Mouse (Mus musculus) spleen, postnatal 10 days (tissue): ENCODE results near the gene Dedd2.

Experiments used
- DNase-seq, 2 experiments: peaks; one replicate each; pipeline ENCODE4 v3.0.0; 2021 to 2022; ENCODE audit warnings: low spot score in 2 of 2

The Dedd2 gene

GRCm38 (mm10) chr7:25219416-25219750 is 1.0 kb downstream of the Dedd2 start:
- DNase-seq, result no peak

GRCm38 (mm10) chr7:25218705-25219415 is 1.6 kb downstream of the Dedd2 start:
- DNase-seq, result peak; percentile 76 to 78

DNA sequence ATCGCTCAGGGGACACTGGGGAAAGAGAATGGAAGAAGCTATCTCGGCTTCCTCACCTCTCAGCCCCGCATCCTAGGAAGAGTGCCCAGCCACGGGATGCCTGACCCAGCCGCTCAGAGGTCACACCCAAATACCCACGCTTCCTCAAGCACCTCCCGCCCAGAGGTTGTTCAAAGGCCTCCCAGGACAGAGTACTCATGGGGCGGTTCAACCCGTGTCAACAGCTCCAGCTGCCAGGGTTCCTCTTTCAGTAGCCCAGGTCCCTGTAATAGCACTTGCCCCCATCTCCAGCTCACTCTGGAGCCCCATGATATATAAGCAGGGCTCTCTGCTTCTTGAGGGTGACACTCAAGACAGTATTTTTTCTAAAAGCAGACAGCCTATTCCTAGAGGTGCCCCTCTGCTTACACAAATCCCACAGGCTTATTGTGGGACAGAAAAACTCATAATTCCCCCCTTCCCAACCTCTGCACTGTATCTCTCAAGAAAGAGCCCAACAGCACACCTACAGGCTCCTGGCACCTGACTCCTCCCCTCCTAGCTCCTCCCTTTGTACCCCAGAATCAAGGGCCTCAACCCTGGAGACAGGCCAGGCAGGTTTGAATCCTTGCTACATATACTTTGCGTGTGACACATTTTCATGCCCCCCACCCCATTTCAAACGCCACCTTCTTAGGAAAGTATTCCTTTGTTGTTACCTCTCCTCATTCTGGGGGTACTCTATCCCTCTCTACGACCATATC is 2.6 kb downstream of the Dedd2 start:
- DNase-seq, result peak in 1 of 2 experiments; percentile 52

DNA sequence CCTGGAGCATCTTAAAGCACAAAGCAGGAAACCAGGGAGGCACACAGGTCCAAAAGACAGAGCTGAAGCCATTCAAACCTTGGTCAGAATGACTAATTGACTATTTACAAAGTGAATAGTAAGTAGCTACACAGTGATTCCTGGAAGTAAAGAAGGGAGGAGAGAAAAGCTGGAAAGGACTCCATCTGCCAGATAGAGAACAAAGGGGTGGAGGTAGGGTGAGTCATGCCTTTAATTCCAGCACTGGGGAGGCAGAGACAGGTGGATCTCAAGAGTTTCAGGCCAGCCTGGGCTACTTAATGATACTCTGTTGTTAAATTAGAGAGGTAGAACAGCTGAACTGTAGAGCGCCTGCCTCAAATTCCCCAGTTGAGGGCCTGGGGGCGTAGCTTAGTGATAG is 6.2 kb downstream of the Dedd2 start:
- DNase-seq, result no peak

DNA sequence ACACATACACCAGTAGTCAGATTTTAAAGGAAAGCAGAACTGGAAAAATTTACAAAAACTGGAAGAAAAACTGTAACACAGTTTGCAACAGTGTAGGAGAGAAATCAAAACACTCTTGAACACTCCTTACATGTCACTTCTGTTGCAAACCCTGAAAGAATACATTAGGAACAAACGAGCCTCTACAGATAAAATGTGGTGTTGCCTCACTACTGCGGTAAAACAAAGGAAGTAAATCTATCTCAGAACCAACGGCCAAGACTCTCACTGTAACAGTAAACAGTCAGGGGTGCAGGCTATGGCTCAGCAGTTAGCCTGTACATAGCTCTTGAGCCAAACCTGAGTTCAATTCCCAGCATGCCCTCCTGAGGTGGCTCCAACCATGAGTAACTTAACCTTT is 7.3 kb downstream of the Dedd2 start:
- DNase-seq, result no peak

GRCm38 (mm10) chr7:25210482-25210881 is 9.9 kb downstream of the Dedd2 start:
- DNase-seq, result no peak

GRCm38 (mm10) chr7:25209161-25209622 is 11.2 kb downstream of the Dedd2 start:
- DNase-seq, result peak; percentile 51 to 62

- DNase-seq, result peak; percentile 7 to 39
Observed at GRCm38 (mm10) chr7:25206094-25206830, 14.2 kb downstream of the Dedd2 start.

DNA sequence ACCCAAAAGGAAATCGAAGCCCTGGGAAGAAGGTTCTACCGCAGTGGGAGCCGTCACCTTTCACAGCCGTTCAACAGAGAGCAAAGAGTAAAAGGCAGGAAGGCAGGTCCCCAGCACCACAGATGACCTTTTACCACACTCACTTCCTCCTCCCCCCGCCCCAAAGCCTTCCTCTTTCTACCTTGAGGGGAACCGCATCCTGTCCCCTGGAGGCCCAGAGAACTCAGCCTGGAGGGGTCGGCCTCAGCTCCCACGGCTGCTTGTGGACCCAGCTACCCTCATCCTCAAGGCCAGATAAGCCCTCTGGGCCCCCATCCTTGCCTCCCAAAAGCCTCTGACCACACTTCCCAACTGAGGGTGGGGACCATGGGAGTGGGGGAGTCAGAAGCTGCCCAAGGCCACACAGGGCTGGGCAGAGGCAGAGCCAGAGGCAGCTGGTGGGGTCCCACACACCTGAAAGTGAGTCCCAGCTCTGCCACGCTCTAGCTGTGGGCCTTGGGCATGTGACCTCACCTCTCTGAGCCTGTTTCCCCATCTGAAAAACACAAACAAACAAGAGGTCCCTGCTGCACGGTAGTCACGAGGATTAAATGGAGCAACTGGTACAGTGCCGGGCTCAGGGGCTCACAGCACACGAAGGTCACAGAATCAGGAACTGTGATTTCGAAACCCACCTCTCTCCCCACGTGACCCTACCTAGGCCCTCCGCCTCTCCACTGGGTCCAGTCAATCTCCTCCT is 14.9 kb downstream of the Dedd2 start:
- DNase-seq, result peak; percentile 50 to 73

DNA sequence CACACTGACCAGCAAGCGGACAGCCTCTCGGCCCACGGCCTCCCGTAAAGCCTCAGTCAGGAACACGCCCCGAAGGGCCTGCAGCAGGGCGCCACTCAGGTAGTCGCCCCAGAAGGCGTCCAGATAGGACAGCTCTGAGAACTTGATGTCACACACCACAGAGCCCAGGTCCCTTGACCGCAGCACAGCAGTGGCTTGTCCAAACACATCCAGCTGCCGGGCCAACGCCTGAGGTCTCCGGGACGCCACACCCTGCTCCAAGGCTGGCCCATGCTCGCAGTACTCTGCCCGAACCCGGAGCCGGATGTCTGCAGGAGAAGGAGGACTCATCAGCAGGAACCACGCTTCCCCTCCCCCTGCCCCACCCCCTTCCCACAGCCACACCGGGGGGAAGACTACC is 16.8 kb downstream of the Dedd2 start:
- peak in 1 of 2 experiments; percentile 9 for DNase-seq

DNA sequence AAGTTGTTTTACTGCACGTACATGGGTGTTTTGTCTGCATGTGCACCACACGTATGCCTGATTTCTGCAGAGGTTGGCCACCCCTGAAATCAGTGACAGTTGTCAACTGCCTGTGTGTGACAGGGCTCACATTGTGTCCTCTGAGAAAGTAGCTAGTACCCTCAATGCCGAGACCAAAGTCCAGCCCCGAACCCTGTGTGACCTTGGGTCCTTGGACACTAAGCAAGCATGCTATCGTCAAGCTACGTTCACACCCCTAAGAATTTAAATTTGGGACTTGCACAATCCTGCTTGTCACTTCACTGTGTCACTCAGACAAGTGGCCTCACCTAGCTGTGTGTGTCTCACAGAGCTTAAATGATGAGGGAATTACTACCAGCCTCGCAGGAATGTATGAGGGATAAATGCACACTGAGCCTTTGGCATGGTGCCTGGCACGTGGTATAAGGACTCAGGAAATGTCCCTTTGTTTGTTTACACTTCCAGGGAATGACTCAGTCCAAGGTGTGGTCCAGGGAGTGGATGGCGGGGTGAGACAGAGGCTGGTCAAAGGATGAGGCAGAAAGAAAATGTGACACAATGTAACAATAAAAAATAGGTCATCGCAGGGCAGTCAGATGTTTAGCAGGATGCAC is 22.9 kb downstream of the Dedd2 start:
- no peak for DNase-seq

GRCm38 (mm10) chr7:25196107-25196506 is 24.3 kb downstream of the Dedd2 start:
- no peak for DNase-seq

DNA sequence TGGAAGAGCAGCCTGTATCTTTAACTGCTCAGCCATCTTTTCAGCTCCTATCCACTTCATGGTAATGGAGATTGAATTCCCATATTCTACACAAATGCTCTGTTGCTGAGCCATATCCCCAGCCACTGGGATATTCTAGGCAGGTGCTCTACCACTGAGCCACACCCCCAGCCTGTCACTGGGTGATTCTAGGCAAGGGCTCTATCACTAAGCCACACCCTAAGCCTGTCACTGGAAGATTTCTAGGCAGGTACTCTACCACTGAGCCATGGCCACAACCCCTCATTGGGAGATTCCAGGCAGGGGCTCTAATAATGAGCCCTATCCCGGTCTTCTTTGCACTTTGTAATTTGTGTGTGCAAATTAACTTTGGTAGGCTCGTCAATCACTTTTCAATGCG is 25.3 kb downstream of the Dedd2 start:
- DNase-seq, result peak in 1 of 2 experiments; percentile 36

GRCm38 (mm10) chr7:25192110-25192509 is 28.3 kb downstream of the Dedd2 start:
- DNase-seq, result no peak

- no peak for DNase-seq
Observed at GRCm38 (mm10) chr7:25190806-25191205, 29.6 kb downstream of the Dedd2 start.

DNA sequence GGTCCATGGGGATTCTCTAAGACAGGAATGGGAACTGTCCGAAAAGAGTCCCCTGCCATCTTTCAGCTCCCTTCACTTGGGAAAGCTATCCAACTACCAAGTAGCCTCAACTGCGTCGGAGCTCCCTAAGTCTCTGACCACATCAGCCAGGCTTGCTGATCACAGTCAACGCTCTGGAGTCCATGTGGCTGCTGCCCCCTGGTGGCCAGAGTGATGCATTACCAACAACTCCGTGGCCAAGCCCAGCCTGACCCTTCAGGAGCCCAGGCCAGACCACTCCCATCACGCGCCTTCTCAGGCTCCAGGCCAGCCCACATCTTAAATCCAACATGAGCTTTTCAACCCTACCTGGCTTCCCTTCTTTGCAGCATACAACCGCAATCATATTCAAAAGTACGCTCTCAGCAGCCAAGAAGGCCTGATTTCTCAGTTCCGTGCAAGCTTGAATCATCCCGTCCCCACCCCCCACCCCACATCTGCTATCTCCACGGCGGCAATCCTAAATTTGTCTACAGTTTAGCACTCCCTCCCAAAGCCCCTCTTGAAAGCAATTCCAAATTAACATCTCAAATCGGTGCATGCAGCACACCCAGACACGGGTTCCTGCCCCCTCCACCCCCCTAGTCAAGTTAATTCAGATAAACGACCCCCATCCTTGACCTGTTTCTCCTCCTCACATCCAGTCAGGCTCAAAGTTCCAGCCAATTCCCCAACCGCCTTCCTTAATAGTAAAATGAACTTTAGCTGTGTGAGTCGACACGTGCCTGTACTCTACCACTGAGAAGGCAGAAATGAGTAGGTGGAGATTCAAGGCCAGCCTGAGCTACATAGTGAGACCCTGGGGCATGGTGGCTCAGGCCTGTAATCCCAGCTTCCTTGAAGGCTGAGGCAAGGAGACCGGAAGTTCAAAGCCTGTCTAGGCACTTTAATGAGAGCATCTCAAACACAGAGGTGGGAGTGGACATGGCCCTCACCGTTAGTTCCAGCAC is 32.5 kb downstream of the Dedd2 start:
- peak; percentile 83 to 88 for DNase-seq

- DNase-seq, result no peak
Observed at GRCm38 (mm10) chr7:25184091-25184490, 36.3 kb downstream of the Dedd2 start.

DNA sequence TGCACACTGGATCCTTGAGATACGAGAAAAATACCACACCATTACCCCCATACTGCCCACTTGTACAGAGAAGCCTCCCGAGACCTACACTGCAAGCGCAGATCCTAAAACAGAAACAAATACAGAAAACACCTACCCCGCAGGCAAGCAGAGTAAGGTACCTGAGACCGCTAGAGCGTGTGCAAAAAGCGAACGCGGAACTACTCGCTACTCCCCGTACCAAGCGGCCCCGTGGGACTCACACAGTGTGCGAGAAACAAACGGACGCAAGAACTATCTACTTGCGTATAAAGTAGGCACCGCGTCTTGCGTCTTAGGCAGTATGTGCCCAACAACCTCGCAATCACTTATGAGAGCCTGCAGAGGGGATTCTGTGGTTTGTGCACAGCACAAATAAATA is 38.6 kb downstream of the Dedd2 start:
- DNase-seq, result peak in 1 of 2 experiments; percentile 47

DNA sequence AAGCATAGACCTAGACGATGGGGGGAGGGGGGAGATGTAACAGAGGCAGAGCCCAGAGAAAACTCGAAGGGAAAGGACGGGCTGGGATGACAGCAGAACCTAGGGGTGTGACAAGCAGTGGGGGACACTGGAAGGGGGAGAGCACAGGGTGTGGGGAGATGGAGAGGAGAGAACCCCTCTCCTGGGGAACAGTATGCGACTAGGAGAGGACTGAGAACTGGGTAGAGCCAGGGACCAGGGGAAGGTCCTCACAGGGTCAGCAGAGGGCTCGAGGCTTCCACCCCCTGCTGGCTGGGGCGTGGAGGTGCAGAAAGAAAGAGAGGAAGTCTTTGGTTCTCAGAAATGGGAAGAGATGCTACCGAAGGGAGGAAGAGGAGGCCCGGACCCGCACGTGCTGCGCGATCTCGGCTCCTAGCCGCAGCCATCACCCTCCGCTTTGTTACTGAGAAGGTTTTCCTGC is 39.1 kb downstream of the Dedd2 start:
- DNase-seq, result peak; percentile 54 to 74

DNA sequence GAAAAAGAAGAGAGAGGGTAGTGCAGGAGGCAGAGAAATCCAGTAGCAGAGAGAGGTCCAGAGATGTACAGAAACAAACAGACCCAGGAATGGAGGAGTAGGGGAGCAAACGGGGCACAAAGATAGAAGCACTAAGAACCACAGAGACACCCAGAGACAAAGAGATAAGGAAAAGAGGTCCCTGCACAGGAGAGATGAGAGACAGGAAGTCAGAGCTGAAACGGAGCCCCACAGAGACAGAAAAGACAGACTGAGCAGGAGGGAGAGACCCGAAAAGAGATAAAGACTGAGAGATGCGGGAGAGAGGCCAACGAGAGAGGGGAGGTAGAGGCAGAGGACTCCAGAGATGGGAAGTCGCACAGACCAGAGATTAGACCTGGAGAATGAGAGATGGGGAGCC is 39.9 kb downstream of the Dedd2 start:
- DNase-seq, result no peak
